Mouse (Mus musculus) thymus, adult 18-20 months (tissue): ENCODE measurements around the gene Ccl5.

Experiments used
- DNase-seq, 2 experiments: peaks; one replicate each; pipeline ENCODE4 v3.0.0; 2022; ENCODE audit warnings: mixed read lengths in 2 of 2

The Ccl5 gene

GRCm38 (mm10) chr11:83538705-83539314 is 8.5 kb upstream of the Ccl5 start:
- no peak for DNase-seq

GRCm38 (mm10) chr11:83536831-83537230 is 6.5 kb upstream of the Ccl5 start:
- no peak for DNase-seq

DNA sequence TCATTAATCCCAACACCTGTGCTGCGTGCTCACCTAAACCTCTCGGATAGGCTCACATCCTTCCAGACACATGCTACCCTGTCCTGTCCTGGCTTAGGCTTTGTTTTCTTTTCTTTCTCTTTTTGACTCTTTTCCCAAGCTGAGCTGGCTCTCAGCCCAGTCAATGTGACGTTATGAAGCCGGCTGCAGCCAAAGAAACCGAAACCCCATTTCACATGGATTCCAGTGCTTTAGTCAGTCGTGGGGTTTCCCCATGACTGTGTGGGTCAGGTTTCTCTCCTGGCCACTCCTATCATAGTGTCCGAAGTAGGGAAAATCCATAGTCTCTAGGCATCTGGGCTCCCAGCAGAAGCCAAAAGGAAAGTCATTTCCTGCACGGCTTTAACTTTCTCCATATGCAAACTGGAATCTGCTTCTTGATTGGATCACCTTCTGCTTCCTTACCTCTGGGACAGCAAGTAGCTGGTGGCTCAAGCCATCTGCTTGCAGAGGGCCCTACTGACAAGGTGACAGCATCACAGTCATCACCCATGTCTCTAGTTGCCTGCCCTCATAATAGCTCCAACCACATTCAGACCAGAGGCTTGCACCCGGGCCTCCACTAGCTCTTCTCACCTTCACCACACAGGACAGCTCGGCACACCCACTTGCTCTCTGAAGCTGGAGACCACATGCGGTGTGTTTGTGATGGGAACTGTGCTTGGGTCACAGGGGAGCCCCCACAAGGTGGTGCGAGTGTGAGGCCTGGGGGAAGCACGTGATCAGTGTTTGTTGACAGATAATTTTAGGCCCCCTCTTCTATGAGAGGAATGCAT is 4.5 kb upstream of the Ccl5 start:
- peak in 1 of 2 experiments; percentile 9 for DNase-seq

DNA sequence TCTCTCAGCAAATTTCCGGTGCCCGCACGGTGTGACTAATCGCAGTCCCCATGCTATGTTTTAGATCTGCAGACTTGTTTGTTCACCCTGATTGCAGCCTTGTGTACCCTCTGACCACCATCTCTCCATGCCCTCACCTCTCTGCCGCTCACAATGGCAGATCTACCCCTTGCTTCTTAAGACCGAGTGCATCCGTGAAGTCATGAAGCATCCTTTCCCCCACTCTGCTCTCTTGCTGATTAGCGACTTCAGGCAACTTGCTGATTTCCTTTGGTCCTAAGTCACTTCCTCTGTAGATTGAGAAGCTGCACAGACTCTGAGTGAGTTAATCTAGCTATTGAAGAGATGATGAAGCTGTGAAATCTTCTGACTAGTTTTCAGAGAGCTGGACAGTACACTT is 3.8 kb upstream of the Ccl5 start:
- no peak for DNase-seq

- DNase-seq: no peak
Observed at GRCm38 (mm10) chr11:83533192-83533591, 2.9 kb upstream of the Ccl5 start.

- DNase-seq: no peak
Observed at GRCm38 (mm10) chr11:83529024-83529423, 1.3 kb downstream of the Ccl5 start.

DNA sequence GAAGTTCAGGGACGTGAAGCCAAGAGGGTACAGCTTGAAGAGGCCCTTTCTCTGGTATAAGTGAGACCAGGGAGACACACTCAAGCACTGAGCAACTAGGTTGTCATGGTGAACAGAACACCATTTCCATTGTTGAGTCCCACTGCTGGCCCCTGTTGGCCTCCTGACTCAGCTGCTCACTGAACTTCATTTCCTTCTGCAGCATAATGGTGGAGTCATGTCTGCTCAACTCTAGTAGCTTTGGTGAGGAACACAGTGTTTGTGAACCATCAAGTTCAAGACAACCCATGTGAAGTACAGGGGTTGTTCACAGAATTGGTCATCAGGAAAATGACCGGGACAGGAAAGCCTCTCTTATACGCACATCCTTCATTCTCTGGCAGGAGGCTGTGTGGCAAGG is 8.2 kb downstream of the Ccl5 start, which contains the start of gene Heatr9:
Gene Heatr9 (minus strand): TSS at position 101 of the 400 bp plus-strand sequence.
- DNase-seq: no peak

DNA sequence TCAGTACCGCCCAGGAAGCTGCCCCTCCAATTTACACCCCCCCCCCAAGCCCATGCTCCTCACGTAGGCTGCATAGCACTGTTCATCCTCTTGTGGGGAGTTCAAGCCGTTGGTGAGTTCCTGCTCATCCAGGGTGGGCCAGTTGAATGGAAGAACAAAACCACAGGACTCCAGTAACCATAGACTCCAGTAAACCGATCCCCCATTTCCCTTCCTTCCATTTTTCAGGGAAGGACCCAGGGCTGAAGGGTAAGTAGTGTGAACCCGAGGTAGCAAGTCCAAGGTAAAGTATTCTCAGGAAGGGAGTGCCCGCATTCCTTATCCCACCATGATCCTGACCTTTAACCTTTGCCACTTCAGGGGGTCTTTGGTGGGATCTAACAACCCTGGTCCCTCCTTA is 11.9 kb downstream of the Ccl5 start:
- DNase-seq: no peak

DNA sequence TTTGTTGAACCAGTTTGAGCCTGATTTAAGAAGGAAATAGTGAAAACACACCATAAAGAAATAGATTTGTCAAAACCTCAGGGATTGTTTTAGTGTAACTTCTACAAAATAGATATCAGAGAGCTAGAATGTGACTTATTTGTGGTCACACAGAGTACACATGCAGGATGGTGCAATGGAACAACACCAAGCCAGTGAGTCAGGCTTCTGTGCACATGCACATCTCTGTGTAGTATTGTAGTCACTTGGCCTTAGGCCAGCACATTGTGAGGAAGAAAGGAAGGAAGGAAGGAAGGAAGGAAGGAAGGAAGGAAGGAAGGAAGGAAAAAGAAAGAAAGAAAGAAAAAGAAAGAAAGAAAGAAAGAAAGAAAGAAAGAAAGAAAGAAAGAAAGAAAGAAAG is 13.2 kb downstream of the Ccl5 start:
- DNase-seq: no peak

DNA sequence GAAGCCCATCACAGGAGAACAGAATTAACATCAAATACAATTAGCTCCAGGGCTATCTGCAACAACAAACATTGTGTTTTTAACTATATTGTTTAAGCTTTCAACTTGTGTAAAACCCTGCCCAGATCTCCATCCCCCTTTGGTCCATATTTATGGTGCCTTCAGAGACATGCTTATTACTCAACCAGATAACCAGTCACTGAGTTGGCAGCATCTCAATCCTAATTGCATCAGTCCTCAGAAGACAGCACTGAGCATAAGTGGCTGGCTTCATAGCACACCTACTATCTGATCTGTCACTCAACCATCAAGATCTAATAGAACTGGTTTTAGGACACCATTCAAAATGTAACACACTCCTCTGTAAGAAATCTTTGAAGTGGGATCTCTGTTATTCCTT is 20.8 kb downstream of the Ccl5 start:
- no peak for DNase-seq

DNA sequence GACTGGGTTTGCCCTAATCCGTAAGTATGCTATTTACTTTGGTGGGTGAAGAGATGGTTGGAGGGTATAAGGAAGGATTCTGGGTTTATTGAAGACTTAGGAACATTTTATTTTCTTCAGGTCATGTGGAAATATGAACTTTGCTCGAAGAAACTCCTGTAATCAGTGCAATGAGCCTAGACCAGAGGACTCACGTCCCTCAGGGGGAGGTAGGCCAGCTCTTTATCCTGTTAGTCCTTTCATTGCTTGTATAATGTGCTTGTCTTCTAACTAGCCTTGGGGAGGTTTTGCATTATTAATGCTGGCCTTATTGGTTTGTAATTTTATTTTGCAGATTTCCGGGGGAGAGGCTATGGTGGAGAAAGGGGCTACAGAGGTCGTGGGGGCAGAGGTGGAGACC is 26.0 kb downstream of the Ccl5 start:
- DNase-seq: no peak

GRCm38 (mm10) chr11:83495571-83495970 is 34.7 kb downstream of the Ccl5 start:
- no peak for DNase-seq

DNA sequence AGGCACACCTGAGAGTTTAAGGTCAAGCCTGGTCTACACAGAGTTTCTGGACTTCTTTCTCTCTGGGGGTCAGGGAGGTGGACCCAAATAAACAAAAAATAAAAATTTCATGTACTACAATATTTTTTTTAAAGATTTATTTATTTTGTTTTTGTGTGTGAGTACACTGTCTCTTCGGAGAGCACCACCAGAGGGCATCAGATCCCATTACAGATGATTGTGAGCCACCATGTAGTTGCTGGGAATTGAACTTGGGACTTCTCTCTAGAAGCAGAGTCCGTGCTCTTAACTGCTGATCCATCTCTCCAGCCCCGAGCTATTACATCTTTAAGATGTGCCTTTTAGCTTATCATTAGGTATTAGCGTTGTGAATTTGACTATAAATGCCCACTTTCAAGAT is 38.8 kb downstream of the Ccl5 start:
- no peak for DNase-seq
